Mouse (Mus musculus) CD4-positive helper T cell, adult 2 months (primary cell): Measurements from ENCODE around the gene Ankrd39.
"Not testable (repeated sequence)": the region's sequence is repeated elsewhere in the genome, so short reads cannot be mapped to it uniquely, and the experiment has no call there.

Experiments
- DNase-seq: peaks from one replicate; pipeline ENCODE4 v3.0.0-alpha.2; 2012; ENCODE audit warnings: low read depth, missing footprints, low spot score

Ankrd39 gene

DNA sequence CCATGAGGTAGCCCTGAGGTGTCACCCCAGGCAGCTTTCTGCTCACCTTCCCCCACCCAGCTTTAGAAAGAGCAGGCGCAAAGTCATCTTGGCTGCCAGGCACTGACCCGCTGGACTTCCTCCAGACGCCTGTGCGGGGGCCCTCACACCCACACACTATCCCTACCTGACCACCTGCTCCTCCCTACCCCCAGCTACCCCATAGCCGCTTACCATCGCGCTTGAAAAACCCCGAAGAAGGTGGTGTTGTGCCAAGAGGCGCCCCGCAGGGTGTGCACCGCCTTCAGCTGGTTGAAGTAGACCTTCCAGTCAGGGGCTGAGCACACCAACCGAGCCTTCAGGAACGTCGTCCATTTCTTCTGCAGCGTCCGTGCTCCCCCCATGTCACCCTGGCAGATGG lies 5.3 kb upstream of the Ankrd39 start:
- DNase-seq = no peak

- no peak for DNase-seq
Measured at GRCm38 (mm10) chr1:36551904-36552303, 4.7 kb upstream of the Ankrd39 start.

- DNase-seq = no peak
Measured at GRCm38 (mm10) chr1:36550075-36550863, 3.0 kb upstream of the Ankrd39 start.

GRCm38 (mm10) chr1:36549491-36549890 lies 2.2 kb upstream of the Ankrd39 start:
- no peak for DNase-seq

GRCm38 (mm10) chr1:36548771-36549170 lies 1.5 kb upstream of the Ankrd39 start:
- DNase-seq = no peak

GRCm38 (mm10) chr1:36547981-36548598 lies 845 bp upstream of the Ankrd39 start:
- DNase-seq = no peak

DNA sequence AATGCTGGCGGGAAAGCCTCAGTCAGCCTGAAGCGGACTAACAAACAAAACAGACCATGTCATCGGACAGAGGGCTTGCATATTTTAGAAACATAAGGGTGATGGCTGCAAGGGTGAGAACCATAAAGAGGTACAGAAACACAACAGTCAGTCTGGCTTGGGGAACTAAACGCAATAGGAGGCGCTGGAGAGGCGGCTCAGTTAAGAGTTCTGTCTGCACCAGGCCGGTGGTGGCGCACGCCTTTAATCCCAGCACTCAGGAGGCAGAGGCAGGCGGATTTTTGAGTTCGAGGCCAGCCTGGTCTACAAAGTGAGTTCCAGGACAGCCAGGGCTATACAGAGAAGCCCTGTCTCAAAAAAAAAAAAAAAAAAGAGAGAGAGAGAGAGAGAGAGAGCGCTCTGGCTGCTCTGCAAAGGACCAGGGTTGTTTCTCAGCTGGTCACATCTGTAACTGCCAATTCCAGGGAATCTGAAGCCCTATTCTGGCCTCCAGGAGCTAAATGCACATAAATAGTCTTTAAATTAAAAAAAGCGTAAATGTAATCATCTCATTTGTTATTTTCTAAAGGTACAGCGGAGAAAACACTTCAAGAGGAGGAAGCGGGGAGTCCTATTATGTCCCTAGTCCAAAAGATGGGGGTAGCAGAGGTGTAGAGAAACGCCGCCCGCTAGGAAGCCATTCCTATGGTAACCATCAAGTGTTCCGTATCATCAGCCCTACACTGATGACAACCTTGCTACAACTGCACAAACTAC lies 1.2 kb downstream of the Ankrd39 start:
- peak; percentile 38 for DNase-seq

DNA sequence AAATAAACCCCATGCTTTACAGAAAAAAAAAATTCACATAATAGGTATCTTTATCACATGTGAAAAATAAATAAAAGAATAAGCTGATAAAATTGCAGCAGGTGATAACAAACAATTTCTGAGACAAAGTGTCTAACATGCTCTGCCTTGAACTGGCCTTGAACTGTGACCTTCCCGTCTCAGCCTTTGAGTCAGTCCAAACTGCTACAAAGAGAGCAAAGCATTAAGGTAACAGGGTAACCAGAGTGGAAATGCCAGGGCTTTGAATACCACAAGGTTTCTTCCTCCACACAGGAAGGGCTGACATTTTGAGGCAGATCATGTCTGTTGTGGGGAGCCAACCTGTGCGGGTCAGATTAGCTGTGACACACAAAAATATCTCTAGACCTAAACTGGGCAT lies 1.9 kb downstream of the Ankrd39 start:
- DNase-seq = peak; percentile 26

DNA sequence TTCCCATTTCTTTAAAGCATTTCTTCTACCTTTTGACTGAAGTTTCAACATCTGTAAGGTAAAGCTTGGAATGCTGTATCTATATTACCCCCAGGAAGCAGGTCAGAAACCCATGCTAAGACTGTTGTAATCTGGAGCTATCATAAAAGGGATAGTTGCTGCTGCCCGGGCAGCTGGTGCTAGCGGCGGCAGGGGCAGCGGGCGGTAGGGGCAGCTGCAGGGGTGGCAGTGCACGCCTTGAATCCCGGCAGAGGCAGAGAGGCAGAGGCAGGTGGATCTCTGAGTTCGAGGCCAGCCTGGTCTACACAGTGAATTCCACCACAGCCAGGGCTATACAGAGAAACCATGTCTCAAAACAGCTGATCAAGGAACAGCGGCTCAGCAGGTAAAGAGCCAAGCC lies 4.3 kb downstream of the Ankrd39 start:
- DNase-seq = no peak

DNA sequence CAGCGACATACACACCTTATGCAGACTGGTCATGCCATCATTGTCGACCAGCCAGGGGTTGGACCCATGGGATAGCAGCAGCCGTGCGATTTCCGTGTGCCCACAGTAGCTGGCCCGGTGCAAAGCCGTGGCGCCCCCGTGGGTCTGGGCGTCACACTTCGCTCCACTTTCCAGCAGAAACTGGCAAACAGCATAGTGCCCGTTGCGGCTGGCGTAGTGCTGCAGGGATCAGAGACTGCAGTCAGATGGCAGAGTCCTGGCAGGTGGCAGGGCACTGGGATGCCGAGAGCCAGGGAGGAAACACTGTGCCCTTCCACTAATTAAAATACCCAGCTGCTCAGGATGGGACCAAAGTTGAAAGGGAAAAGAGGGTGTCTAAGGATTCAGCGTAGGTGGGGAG lies 5.4 kb downstream of the Ankrd39 start:
- no peak for DNase-seq

DNA sequence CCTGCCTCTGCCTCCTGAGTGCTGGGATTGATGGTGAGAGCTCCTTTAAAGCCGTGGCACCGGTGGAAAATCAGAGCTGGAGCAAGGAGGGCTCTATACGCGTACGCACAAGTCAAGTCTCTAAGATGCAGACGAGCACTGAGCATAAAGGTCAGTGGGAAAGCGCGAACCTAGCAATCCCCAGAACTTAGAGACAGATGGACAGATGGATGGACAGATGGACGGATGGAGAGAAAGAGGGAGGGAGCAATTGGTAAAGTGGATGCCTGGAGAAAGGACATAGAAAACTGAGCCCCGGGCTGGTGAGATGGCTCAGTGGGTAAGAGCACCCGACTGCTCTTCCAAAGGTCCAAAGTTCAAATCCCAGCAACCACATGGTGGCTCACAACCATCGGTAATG lies 6.4 kb downstream of the Ankrd39 start:
- no peak for DNase-seq

GRCm38 (mm10) chr1:36540132-36540531 lies 7.1 kb downstream of the Ankrd39 start:
- no peak for DNase-seq

DNA sequence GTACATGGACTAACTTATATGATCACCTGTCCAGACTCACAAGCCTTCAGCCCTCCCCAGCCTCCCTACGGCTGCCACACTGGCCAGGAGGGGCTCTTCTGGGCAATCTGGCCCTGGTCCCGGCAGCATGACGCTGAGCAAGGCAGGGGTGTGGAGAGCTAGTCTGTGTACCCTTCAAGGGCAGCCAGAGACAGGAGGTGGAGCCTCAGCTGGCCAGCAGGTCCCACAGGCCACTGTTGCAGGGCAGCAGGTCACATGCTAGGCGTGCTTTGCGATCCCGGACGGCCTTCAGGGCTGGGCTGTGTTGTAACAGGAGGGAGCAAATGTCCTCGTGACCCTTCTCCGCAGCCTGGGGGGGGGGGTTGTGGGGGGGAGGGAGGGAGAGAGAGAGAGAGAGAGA lies 8.1 kb downstream of the Ankrd39 start, which contains the start of gene Gm42417:
TSS of gene Gm42417 (minus strand) at position 244 of the 400 bp plus-strand sequence.
- DNase-seq = no peak

DNA sequence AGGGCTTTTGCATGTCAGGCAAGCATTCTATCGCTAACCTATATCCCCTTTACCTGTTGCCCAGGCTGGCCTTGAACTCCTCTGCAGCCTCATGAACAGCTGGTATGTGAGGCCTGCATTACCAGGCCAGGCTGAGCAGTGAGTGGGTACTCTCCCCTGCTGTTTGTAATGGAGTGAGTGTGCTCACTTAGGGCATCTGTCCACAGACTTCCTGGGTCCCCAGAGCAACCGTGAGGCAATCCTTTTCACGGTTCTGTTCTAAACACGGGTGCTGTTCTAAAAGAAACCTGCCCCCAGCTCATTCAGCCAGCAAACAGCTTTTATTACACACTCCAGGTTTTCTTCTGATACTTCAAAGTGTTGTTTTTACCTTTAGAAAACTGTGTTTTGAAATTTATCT lies 8.5 kb downstream of the Ankrd39 start:
- no peak for DNase-seq

- DNase-seq = not testable (repeated sequence)
Measured at GRCm38 (mm10) chr1:36536783-36537182, 10.5 kb downstream of the Ankrd39 start, which contains the start of gene Ankrd23. Ankrd23 (minus strand) TSS chr1:36536883.

- DNase-seq = no peak
Measured at GRCm38 (mm10) chr1:36536397-36536728, 10.9 kb downstream of the Ankrd39 start.

DNA sequence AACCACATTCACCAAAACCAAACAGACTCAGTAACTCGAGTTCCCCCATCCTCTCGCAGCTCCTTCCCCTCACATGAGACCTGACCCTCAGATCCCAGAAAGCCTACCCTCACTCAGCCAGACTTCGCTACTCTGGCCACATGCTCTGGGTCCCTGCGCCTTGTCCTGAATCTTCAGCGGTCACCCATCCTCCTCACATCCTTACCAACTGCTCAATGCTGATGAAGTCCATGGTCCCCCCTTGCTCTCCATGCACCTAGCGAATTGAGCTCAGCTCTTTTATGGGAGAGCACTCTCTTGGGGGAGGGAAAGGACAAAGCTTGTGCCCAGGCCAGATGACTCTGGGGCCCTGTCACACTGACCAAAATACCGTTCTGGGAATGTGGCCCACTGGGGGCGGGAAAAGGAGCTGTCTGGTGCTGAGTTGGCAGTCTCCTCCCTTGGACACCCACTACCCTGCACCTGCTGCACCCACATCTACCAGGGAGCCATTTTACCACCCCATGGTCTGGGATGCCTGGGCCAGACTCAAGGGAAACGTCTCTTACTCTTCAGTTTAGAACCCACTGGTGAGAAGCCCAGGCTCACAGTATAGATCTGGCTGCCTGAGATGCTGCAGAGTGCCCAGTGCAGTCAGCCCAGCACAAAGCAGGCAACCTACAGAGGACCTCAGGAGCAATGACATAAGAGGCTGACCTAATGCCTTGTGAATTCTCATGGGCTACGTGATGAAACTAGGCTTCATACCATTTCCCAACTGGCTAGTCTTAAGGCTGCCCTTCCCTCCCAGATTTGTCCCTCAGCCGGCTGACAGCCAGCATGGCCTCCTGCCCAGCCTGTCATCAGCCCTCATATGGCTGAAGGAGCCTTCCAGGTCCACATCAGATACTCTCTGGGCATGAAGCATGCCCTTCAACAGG lies 11.5 kb downstream of the Ankrd39 start:
- no peak for DNase-seq

DNA sequence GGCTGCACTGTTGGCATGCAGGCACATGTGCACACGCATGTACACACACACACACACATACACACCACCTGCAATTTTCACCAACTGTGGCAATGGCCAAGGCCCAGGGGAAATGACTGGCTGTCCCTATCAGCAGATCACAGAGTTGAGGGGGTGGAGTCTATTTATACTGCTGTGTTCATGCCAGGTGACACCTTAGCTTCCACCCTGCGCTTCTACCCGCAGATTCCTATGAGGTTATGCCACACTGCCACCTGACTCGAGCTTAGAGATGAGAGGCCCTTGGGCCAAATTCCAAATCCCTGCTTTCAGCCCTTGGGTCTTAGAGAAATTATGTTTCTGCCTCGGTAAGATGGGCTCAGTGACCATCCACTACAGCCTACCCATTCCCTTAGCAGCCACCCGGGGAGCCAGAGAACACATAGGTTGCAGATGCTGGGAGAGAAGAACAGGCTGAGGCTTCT lies 12.6 kb downstream of the Ankrd39 start:
- DNase-seq = no peak

GRCm38 (mm10) chr1:36533546-36533945 lies 13.7 kb downstream of the Ankrd39 start:
- DNase-seq = no peak

DNA sequence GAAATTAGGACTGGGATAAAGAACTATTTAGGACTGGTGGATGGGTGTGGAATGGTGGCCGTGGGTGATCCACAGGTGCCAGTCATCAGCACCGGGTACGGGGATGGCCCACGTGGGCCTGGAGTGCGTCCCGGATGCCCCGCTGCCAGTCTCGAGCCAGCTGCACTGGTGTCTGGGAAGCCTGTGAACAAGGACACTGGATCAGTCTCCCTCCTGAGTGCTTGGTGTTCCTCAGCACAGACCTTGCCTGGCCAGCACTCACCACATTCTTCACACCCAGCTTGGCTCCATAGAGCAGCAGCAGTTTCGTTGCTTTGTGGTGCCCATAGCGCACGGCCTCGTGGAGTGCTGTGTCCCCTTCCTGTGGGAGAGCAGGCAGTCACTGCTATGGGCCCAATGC lies 15.8 kb downstream of the Ankrd39 start:
- DNase-seq = no peak

- no peak for DNase-seq
Measured at GRCm38 (mm10) chr1:36530962-36531361, 16.3 kb downstream of the Ankrd39 start.
